Mouse (Mus musculus) megakaryocyte, embryonic 14.5 days (primary cell): ENCODE measurements around the gene Fto. TPM values are rescaled to one million over a fixed set of nuclear protein-coding genes. Genes with fewer than 3 reads are reported as not detected.

Experiments used
- H3K27me3 ChIP-seq: replicated peaks from 2 replicates; pipeline ENCODE3; 2012; ENCODE audit warnings: inconsistent platforms
- H3K36me3 ChIP-seq: replicated peaks from 2 replicates; pipeline ENCODE3; 2012; ENCODE audit warnings: low read length, inconsistent platforms, mixed read lengths
- H3K4me1 ChIP-seq: 2 replicates; pipeline ENCODE4 v1.6.1; 2012; ENCODE audit warnings: inconsistent platforms
- H3K4me3 ChIP-seq: replicated peaks from 2 replicates; pipeline ENCODE3; 2012; ENCODE audit warnings: moderate library complexity, mild to moderate bottlenecking, inconsistent platforms
- H3K9me3 ChIP-seq: 2 replicates; pipeline ENCODE4 v1.6.1; 2012; ENCODE audit warnings: inconsistent platforms
- FLI1 ChIP-seq: IDR thresholded peaks from 2 replicates; pipeline ENCODE4 v1.6.1; 2012; ENCODE audit warnings: low read length, inconsistent platforms, mixed read lengths
- GATA1 ChIP-seq: IDR thresholded peaks from 3 replicates; pipeline ENCODE4 v1.6.1; 2012; ENCODE audit warnings: mixed read lengths, low read length, inconsistent platforms, borderline replicate concordance
- polyA plus RNA-seq: library from polyadenylated mRNA; stranded (reverse); fragments of >175 nt; gene quantifications from 2 replicates; pipeline ENCODE4 v1.2.3, GENCODE M21; 2012; ENCODE audit warnings: low replicate concordance; ENCODE audit not compliant: insufficient read depth

The Fto gene
- polyA plus RNA-seq, 1 experiment = 9.5 TPM

- no peak for TF ChIP-seq GATA1
- TF ChIP-seq FLI1 = no peak
- Histone ChIP-seq H3K27me3 (no peaks in the 10 kb centered on the region), H3K4me1 (peaks cover 9% of the 10 kb centered on the region), H3K4me3 (no peak overlapping the region), H3K9me3 (no peaks in the 10 kb centered on the region), H3K36me3 (peaks cover 25% of the 10 kb centered on the region)
Measured at GRCm38 (mm10) chr8:91458016-91458415, 144.7 kb downstream of the Fto start.

GRCm38 (mm10) chr8:91460965-91461364, 147.6 kb downstream of the Fto start:
- peaks cover 30% of the 10 kb centered on the region for H3K36me3 ChIP-seq
- H3K4me3 ChIP-seq = no peak overlapping the region
- no peak for TF ChIP-seq FLI1
- no peak for TF ChIP-seq GATA1
- H3K27me3 ChIP-seq = no peaks in the 10 kb centered on the region
- H3K4me1 ChIP-seq = peaks cover 6% of the 10 kb centered on the region
- peaks cover 6% of the 10 kb centered on the region for H3K9me3 ChIP-seq

DNA sequence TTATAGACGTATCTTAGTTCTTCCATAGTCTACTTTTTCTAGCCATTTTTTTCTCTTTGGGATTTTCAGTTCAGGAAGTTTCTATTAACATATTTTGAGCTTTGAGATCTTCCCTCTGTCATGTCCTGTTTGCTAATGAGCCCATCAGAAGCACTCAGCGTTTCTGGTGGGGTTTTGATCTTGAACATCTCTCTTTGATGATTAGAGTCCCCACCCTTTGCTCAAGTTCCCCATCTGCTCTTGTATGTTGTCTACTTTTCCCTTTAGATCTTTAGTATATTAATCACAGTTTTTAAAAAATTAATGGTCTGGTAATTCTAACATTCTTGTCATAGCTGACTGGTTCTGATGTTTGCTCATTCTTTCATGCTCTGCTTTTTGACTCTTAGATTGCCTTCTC, 150.4 kb downstream of the Fto start:
- TF ChIP-seq FLI1 (no peak), GATA1 (no peak)
- Histone ChIP-seq H3K9me3 (peaks cover 8% of the 10 kb centered on the region), H3K4me3 (no peak overlapping the region), H3K27me3 (no peaks in the 10 kb centered on the region), H3K36me3 (peaks cover 45% of the 10 kb centered on the region), H3K4me1 (peaks cover 6% of the 10 kb centered on the region)

DNA sequence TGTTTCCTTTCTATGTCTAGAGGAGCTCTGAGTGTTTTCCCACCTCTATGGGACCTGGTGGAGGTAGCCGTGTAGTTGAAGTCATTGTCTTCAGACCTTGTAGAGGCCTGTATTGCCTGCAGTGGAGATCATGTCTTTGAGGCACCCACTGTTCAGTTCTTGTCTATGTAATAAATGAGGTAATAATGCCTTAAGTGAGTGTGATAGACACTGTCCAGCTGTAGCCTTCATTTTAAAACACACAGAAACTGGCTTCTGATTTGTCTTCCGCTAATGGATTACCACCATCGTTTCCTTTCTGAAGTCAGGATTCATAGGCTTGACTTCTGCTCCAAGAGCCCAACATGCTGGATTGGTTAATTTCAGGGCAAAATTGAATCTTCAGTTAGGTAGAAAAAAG, 154.1 kb downstream of the Fto start:
- TF ChIP-seq FLI1 = no peak
- no peak overlapping the region for H3K4me3 ChIP-seq
- peaks cover 60% of the 10 kb centered on the region for H3K36me3 ChIP-seq
- H3K4me1 ChIP-seq = peaks cover 5% of the 10 kb centered on the region; the same call in 1 of the 2 replicates
- H3K27me3 ChIP-seq = no peaks in the 10 kb centered on the region
- H3K9me3 ChIP-seq = peaks cover 8% of the 10 kb centered on the region

- H3K27me3 ChIP-seq = no peaks in the 10 kb centered on the region
- 0 out of 2 replicates have a peak, but pooled peaks cover 3% of the 10 kb centered on the region for H3K4me1 ChIP-seq
- no peak for TF ChIP-seq FLI1
- TF ChIP-seq GATA1 = no peak
- no peak overlapping the region for H3K4me3 ChIP-seq
- peaks cover 8% of the 10 kb centered on the region for H3K9me3 ChIP-seq
- H3K36me3 ChIP-seq = peaks cover 59% of the 10 kb centered on the region
Measured at GRCm38 (mm10) chr8:91467881-91468534, 154.7 kb downstream of the Fto start.

GRCm38 (mm10) chr8:91469441-91469840, 156.1 kb downstream of the Fto start:
- no peak for TF ChIP-seq FLI1
- no peak for TF ChIP-seq GATA1
- no peaks in the 10 kb centered on the region for H3K4me1 ChIP-seq
- peaks cover 63% of the 10 kb centered on the region for H3K36me3 ChIP-seq
- H3K9me3 ChIP-seq = peaks cover 11% of the 10 kb centered on the region
- H3K4me3 ChIP-seq = no peak overlapping the region
- no peaks in the 10 kb centered on the region for H3K27me3 ChIP-seq

DNA sequence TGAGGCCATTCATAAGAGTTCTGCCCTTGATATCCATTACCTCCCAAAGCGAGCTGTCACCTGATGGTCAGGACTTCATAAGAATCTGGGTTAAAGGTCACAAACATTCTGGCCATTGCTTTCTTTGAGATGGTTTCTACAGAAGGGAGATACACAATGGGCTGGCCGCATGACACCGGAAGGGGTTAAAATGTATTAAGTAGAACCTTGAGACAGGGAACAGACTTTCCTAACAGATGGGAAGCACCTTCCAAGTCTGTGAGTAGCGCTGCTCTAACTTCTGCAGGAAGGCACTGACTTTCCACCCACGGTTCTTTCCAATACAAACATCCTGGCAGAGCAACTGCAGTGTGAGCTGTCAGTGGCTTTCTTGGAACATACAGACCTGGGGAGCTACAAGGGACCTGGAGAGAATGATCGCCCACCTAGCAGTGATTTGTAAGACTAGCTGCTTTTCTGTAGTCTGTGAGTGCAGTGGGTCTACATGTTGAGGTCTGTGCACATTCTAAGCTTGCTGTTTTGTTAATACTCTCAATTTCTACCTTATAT, 161.5 kb downstream of the Fto start:
- Histone ChIP-seq H3K9me3 (peaks cover 12% of the 10 kb centered on the region), H3K27me3 (no peaks in the 10 kb centered on the region), H3K4me3 (no peak overlapping the region), H3K4me1 (no peaks in the 10 kb centered on the region), H3K36me3 (peaks cover 74% of the 10 kb centered on the region)
- TF ChIP-seq FLI1 (no peak), GATA1 (no peak)

- Histone ChIP-seq H3K9me3 (peaks cover 12% of the 10 kb centered on the region), H3K4me1 (no peaks in the 10 kb centered on the region), H3K36me3 (peaks cover 75% of the 10 kb centered on the region), H3K4me3 (no peak overlapping the region), H3K27me3 (no peaks in the 10 kb centered on the region)
- TF ChIP-seq FLI1 (no peak), GATA1 (no peak)
Measured at GRCm38 (mm10) chr8:91476988-91477387, 163.7 kb downstream of the Fto start.

- Histone ChIP-seq H3K4me3 (no peak overlapping the region), H3K36me3 (peaks cover 75% of the 10 kb centered on the region), H3K9me3 (peaks cover 12% of the 10 kb centered on the region), H3K4me1 (no peaks in the 10 kb centered on the region), H3K27me3 (no peaks in the 10 kb centered on the region)
- TF ChIP-seq GATA1 = no peak
- TF ChIP-seq FLI1 = no peak
Measured at GRCm38 (mm10) chr8:91477471-91477870, 164.1 kb downstream of the Fto start.

- TF ChIP-seq GATA1 (no peak), FLI1 (no peak)
- H3K9me3 ChIP-seq = no peaks in the 10 kb centered on the region
- H3K4me1 ChIP-seq = no peaks in the 10 kb centered on the region
- H3K27me3 ChIP-seq = no peaks in the 10 kb centered on the region
- H3K36me3 ChIP-seq = peaks cover 70% of the 10 kb centered on the region
- H3K4me3 ChIP-seq = no peak overlapping the region
Measured at GRCm38 (mm10) chr8:91482511-91482910, 169.2 kb downstream of the Fto start.

- peaks cover 44% of the 10 kb centered on the region for H3K36me3 ChIP-seq
- H3K4me3 ChIP-seq = no peak overlapping the region
- H3K27me3 ChIP-seq = no peaks in the 10 kb centered on the region
- H3K9me3 ChIP-seq = no peaks in the 10 kb centered on the region
- TF ChIP-seq FLI1 = no peak
- no peak for TF ChIP-seq GATA1
- H3K4me1 ChIP-seq = no peaks in the 10 kb centered on the region
Measured at GRCm38 (mm10) chr8:91486394-91486793, 173.1 kb downstream of the Fto start.
